Mouse (Mus musculus) midbrain, embryonic 11.5 days (tissue): ENCODE results near the gene Apoc4. TPM values are rescaled to one million over a fixed set of nuclear protein-coding genes. Genes with fewer than 3 reads are reported as not detected.

Experiments used
- ATAC-seq: fragments of 200-750 bp; cut with Nextera tagmentation; 2 replicates; pipeline ENCODE4 v1.8.0; 2017; ENCODE audit warnings: moderate TSS enrichment, moderate library complexity; ENCODE audit not compliant: low FRiP score
- DNase-seq: peaks from one replicate; pipeline ENCODE4 v3.0.0; 2015; ENCODE audit warnings: low spot score; ENCODE audit errors: missing footprints
- H3K27ac ChIP-seq: fragments of 300-500 bp; sonication (generic); 2 replicates; pipeline ENCODE4 v1.5.1; 2014; ENCODE audit warnings: low read depth, low read length
- H3K27me3 ChIP-seq: fragments of 300-500 bp; sonication (generic); 2 replicates; pipeline ENCODE4 v1.6.1; 2014; ENCODE audit warnings: mild to moderate bottlenecking, low read length, moderate library complexity, mixed read lengths; ENCODE audit not compliant: control insufficient read depth, insufficient read depth
- H3K36me3 ChIP-seq: fragments of 300-500 bp; sonication (generic); 2 replicates; pipeline ENCODE4 v1.6.1; 2014; ENCODE audit warnings: mild to moderate bottlenecking, low read length, moderate library complexity, mixed read lengths; ENCODE audit not compliant: control insufficient read depth, insufficient read depth
- H3K4me1 ChIP-seq: fragments of 300-500 bp; sonication (generic); 2 replicates; pipeline ENCODE4 v1.6.1; 2014; ENCODE audit warnings: low read length; ENCODE audit not compliant: control insufficient read depth, insufficient read depth
- H3K4me2 ChIP-seq: fragments of 300-500 bp; sonication (generic); 2 replicates; pipeline ENCODE4 v1.6.1; 2014; ENCODE audit warnings: mild to moderate bottlenecking, moderate library complexity
- H3K4me3 ChIP-seq: fragments of 300-500 bp; sonication (generic); 2 replicates; pipeline ENCODE4 v1.5.1; 2014; ENCODE audit warnings: low read depth, low read length
- H3K9ac ChIP-seq: fragments of 300-500 bp; sonication (generic); 2 replicates; pipeline ENCODE4 v1.6.1; 2014; ENCODE audit warnings: low read length
- H3K9me3 ChIP-seq: fragments of 300-500 bp; sonication (generic); 2 replicates; pipeline ENCODE4 v1.6.1; 2016; ENCODE audit warnings: low read length; ENCODE audit not compliant: control insufficient read depth
- WGBS: fragments of 180-500 bp; shearing (Covaris S2); extraction: QIAGEN DNeasy Blood & Tissue Kit; methylation state at CpG from one replicate; pipeline ENCODE4 v1.1.7; 2014; 5-methylcytosine and 5-hydroxymethylcytosine counted together
- polyA plus RNA-seq: library from polyadenylated mRNA; unstranded; fragments of >200 nt; fragmentation: Nextera tagmentation; extraction: Ambion mirVana; gene quantifications from 2 replicates; pipeline ENCODE4 v1.2.1, GENCODE M21; 2014

The Apoc4 gene
- polyA plus RNA-seq, 1 experiment from 2014 or later = not detected

GRCm38 (mm10) chr7:19715239-19716054 lies 34.2 kb upstream of the Apoc4 start, which contains the start of gene Tomm40:
Gene Tomm40, minus strand, starts transcription at chr7:19715438.
- Histone ChIP-seq H3K9me3 (peaks cover 1% of the 10 kb centered on the region; the same call in 1 of the 2 replicates), H3K4me2 (peak within 1 kb of the TSS; percentile 87), H3K4me3 (peak within 1 kb of the TSS; percentile 97), H3K4me1 (peaks cover 12% of the 10 kb centered on the region), H3K27me3 (no peaks in the 10 kb centered on the region), H3K36me3 (0 out of 2 replicates have a peak, but pooled peaks cover 3% of the 10 kb centered on the region), H3K27ac (peak within 1 kb of the TSS; percentile 89), H3K9ac (peak within 1 kb of the TSS; percentile 89)
- WGBS = under 1% methylated on average over 53 of the region's 59 CpGs
- DNase-seq = peak; percentile 100
- ATAC-seq = peak; percentile 99

GRCm38 (mm10) chr7:19714836-19715235 lies 33.6 kb upstream of the Apoc4 start:
- Histone ChIP-seq H3K9me3 (no peaks in the 10 kb centered on the region), H3K4me2 (peak overlapping the region; percentile 87), H3K27ac (peak overlapping the region; percentile 35; the same call in 1 of the 2 replicates), H3K9ac (peak overlapping the region; percentile 89), H3K4me3 (peak overlapping the region; percentile 97), H3K4me1 (peaks cover 12% of the 10 kb centered on the region), H3K27me3 (no peaks in the 10 kb centered on the region), H3K36me3 (0 out of 2 replicates have a peak, but pooled peaks cover 3% of the 10 kb centered on the region)
- DNase-seq (no peak), ATAC-seq (no peak)
- under 1% methylated on average over 39 of the region's 39 CpGs for WGBS

- no peak for ATAC-seq
- peaks cover 6% of the 10 kb centered on the region; the same call in 1 of the 2 replicates for H3K36me3 ChIP-seq
- H3K27me3 ChIP-seq = no peaks in the 10 kb centered on the region
- WGBS = 91% methylated on average over 9 of the region's 9 CpGs
- H3K27ac ChIP-seq = no peak overlapping the region
- H3K4me1 ChIP-seq = peaks cover 12% of the 10 kb centered on the region
- H3K9ac ChIP-seq = no peak overlapping the region
- H3K9me3 ChIP-seq = no peaks in the 10 kb centered on the region
- H3K4me3 ChIP-seq = no peak overlapping the region
- no peak overlapping the region for H3K4me2 ChIP-seq
- DNase-seq = no peak
Measured at GRCm38 (mm10) chr7:19713598-19713997, 32.3 kb upstream of the Apoc4 start.

DNA sequence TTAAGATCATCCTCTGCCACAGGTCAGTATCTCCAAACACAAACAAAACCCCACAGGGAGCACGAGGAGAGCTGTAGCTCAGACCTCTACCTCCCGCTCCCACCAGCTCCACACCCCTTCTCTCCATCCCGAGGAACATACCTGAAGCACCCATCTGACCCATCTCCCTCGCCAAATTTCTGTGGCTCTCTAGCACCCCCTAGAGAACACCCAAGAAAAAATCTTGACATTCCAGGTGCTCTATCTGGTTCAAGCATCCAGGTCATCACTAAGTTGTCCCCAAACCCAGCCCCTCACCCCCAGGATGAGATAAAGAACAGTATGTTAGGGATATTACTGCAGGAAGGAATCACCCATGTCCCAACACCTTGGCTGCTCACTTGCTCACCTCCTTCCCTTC lies 31.9 kb upstream of the Apoc4 start:
- Histone ChIP-seq H3K27ac (no peak overlapping the region), H3K4me1 (peaks cover 12% of the 10 kb centered on the region), H3K36me3 (peaks cover 6% of the 10 kb centered on the region; the same call in 1 of the 2 replicates), H3K9me3 (no peaks in the 10 kb centered on the region), H3K4me2 (no peak overlapping the region), H3K9ac (no peak overlapping the region), H3K4me3 (no peak overlapping the region), H3K27me3 (no peaks in the 10 kb centered on the region)
- ATAC-seq (no peak), DNase-seq (no peak)
- WGBS = 61% methylated on average over 4 of the region's 4 CpGs

DNA sequence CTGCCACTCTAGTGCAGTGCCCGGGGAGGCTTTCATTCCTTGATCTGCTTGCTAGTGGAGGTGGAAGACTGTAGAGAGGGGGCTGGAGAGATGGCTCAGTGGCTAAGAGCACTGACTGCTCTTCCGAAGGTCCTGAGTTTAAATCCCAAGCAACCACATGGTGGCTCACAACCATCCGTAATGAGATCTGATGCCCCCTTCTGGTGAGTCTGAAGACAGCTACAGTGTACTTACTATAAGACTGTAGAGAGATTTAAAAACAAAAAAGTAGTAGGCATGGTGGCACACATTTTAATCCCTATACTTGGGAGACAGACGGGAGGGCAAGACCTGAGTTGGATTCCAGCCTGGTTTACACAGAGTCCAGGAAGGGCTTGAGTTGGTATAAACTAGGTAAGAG lies 31.1 kb upstream of the Apoc4 start:
- H3K27ac ChIP-seq = no peak overlapping the region
- ATAC-seq = no peak
- no peak overlapping the region for H3K4me2 ChIP-seq
- no peak for DNase-seq
- H3K4me3 ChIP-seq = no peak overlapping the region
- H3K4me1 ChIP-seq = peaks cover 12% of the 10 kb centered on the region
- H3K9me3 ChIP-seq = no peaks in the 10 kb centered on the region
- no peak overlapping the region for H3K9ac ChIP-seq
- H3K27me3 ChIP-seq = no peaks in the 10 kb centered on the region
- peaks cover 6% of the 10 kb centered on the region; the same call in 1 of the 2 replicates for H3K36me3 ChIP-seq
- 72% methylated on average over 4 of the region's 4 CpGs for WGBS

GRCm38 (mm10) chr7:19710650-19711049 lies 29.4 kb upstream of the Apoc4 start:
- H3K36me3 ChIP-seq = peaks cover 6% of the 10 kb centered on the region; the same call in 1 of the 2 replicates
- H3K4me2 ChIP-seq = no peak overlapping the region
- 94% methylated on average over 10 of the region's 10 CpGs for whole genome bisulfite sequencing
- no peak overlapping the region for H3K9ac ChIP-seq
- DNase-seq = no peak
- H3K4me3 ChIP-seq = no peak overlapping the region
- H3K9me3 ChIP-seq = no peaks in the 10 kb centered on the region
- H3K27ac ChIP-seq = no peak overlapping the region
- ATAC-seq = no peak
- H3K27me3 ChIP-seq = no peaks in the 10 kb centered on the region
- H3K4me1 ChIP-seq = peaks cover 7% of the 10 kb centered on the region

- no peaks in the 10 kb centered on the region for H3K9me3 ChIP-seq
- no peaks in the 10 kb centered on the region for H3K4me1 ChIP-seq
- 93% methylated on average over 7 of the region's 7 CpGs for WGBS
- no peak overlapping the region for H3K4me2 ChIP-seq
- no peak overlapping the region for H3K27ac ChIP-seq
- H3K36me3 ChIP-seq = peaks cover 8% of the 10 kb centered on the region; the same call in 1 of the 2 replicates
- H3K9ac ChIP-seq = no peak overlapping the region
- ATAC-seq (no peak), DNase-seq (no peak)
- H3K4me3 ChIP-seq = no peak overlapping the region
- H3K27me3 ChIP-seq = no peaks in the 10 kb centered on the region
Measured at GRCm38 (mm10) chr7:19705271-19705670, 24.0 kb upstream of the Apoc4 start.

DNA sequence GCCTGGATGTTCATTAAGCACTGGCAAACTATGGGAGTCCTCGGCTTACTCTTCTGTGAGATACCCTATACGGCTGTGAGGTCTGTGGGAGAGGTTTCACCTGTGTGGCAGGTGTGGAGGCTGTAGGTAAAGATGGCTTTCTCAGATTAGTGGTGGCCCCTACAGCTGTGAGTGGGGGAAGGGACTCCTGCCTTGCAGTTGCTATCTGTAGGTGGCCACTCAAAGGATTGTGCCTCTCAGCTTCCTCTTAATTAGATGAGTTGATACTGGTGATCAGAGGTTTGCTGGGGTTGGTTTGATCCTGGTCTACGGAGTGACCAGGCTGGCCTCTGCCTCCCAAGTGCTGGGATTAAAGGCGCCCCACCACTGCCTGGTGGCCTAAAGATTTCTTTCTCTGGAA lies 23.2 kb upstream of the Apoc4 start:
- Histone ChIP-seq H3K9me3 (no peaks in the 10 kb centered on the region), H3K27ac (no peak overlapping the region), H3K9ac (no peak overlapping the region), H3K36me3 (peaks cover 7% of the 10 kb centered on the region; the same call in 1 of the 2 replicates), H3K4me3 (no peak overlapping the region), H3K4me2 (no peak overlapping the region), H3K27me3 (no peaks in the 10 kb centered on the region), H3K4me1 (peaks cover 2% of the 10 kb centered on the region)
- no peak for ATAC-seq
- 91% methylated on average over 4 of the region's 4 CpGs for WGBS
- no peak for DNase-seq

GRCm38 (mm10) chr7:19702859-19703555 lies 21.7 kb upstream of the Apoc4 start:
- no peaks in the 10 kb centered on the region for H3K9me3 ChIP-seq
- peaks cover 5% of the 10 kb centered on the region; the same call in 1 of the 2 replicates for H3K36me3 ChIP-seq
- no peak overlapping the region for H3K9ac ChIP-seq
- WGBS = 88% methylated on average over 16 of the region's 16 CpGs
- H3K27me3 ChIP-seq = no peaks in the 10 kb centered on the region
- ATAC-seq (no peak), DNase-seq (no peak)
- H3K27ac ChIP-seq = no peak overlapping the region
- no peak overlapping the region for H3K4me2 ChIP-seq
- no peak overlapping the region for H3K4me3 ChIP-seq
- H3K4me1 ChIP-seq = peaks cover 13% of the 10 kb centered on the region
